Mouse (Mus musculus) kidney, embryonic 16.5 days (tissue): Measurements from ENCODE around the gene Man2b2. TPM values are rescaled to one million over a fixed set of nuclear protein-coding genes. Genes with fewer than 3 reads are reported as not detected.

Source experiments
- polyA plus RNA-seq: library from polyadenylated mRNA; unstranded; fragments of >200 nt; fragmentation: Nextera tagmentation; extraction: Ambion mirVana; gene quantifications from 2 replicates; pipeline ENCODE4 v1.2.1, GENCODE M21; 2015

Man2b2 gene
- polyA plus RNA-seq, 1 experiment from 2014 or later = 16.0 TPM

Other genes with a start within 250 kb of the Man2b2 start
- 53.9 and 54.8 TPM in 2 replicates for gene Tbc1d14, start 237.4 kb downstream of the Man2b2 start, polyA plus RNA-seq
- 18.4 and 20.7 TPM in 2 replicates for gene D5Ertd579e, start 134.6 kb downstream of the Man2b2 start, polyA plus RNA-seq
- gene Bloc1s4, start 82.0 kb downstream of the Man2b2 start, polyA plus RNA-seq = 24.9 and 25.4 TPM in 2 replicates
- 396 and 428 TPM in 2 replicates for gene Mrfap1, start 33.9 kb downstream of the Man2b2 start, polyA plus RNA-seq
- gene Ppp2r2c, start 37.9 kb upstream of the Man2b2 start, polyA plus RNA-seq = 0.28 TPM in 1 of 2 replicates, not detected in the other
- 21.0 and 21.9 TPM in 2 replicates for gene Wfs1, start 158.6 kb upstream of the Man2b2 start, polyA plus RNA-seq